Mouse (Mus musculus): ENCODE results near the gene Patz1.

Gene Patz1

GRCm38 (mm10) chr11:3292062-3292421 is 3.4 kb downstream of the Patz1 start:
- peak in 1 of 2 experiments; percentile 51 for DNase-seq (ENCODE audit: low spot score in 2 of 2)

DNA sequence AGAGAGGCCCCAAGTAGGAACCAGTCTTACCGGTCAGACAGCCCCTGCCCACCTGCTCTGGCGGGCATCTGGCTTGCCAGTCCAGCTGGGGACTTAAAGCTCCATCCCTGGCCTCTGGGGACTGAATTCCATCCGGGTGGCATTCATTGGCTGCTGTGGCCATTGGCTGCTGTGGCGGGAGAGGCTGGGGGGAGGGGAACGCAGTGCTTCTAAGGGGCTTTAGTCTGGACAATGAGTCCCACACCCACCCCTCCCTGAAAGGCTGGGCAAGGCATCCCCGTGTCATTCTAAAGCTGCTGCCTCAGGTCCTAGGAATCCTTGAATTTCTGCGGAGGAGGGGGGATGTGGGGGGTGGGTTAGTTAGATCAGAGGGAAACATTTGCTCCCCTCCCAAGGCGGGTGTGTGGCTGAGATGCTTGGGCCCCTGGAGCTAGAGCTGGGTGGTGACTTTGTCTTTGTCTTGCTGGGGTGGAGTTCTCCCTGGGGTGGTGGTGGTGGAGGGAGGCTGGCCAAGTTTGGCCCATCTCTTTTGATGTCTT is 4.1 kb downstream of the Patz1 start:
- no peak for DNase-seq (ENCODE audit: low spot score in 2 of 2)

DNA sequence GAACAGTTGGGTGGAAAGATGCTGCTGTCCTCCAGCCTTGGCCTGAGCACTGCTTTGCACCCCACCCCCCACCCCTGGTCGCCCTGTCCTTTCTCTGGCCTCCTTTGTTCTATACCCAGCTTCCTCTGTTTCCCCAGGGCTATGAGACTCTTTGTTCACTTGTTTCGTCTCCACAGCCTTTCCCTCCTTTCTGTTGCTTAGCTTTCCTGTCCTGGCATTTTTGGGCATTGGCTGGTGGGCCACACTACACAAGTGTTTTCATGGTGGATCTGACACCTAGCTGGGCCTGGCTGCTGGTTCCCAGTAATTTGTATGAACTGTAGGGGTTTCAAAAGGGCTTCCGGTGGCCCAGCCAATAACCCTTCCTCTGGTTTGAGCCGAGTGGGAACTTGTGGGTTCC is 4.7 kb downstream of the Patz1 start:
- no peak for DNase-seq (ENCODE audit: low spot score in 2 of 2)

DNA sequence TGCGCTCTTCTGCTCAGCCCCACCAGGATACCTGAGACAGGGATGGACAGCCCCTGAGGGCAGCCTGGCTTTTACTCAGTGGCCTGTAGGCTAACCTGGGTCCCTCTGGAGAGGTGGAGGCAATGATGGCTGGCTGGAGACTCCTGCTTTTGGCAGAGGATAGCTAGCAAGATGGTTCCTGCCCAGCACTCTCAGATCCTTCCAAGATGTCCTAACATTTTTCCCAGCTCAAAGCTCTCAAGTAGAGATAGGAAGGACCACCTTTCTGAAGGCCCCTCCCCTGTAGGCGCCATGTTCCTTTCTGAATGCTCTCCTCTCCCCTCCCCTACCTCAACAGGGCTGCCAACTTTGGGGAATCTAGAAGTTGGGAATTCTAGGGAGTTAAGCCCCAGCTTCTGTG is 6.0 kb downstream of the Patz1 start:
- no peak for DNase-seq (ENCODE audit: low spot score in 2 of 2)

- no peak for DNase-seq (ENCODE audit: low spot score in 2 of 2)
Measured at GRCm38 (mm10) chr11:3296056-3296455, 7.4 kb downstream of the Patz1 start.

- DNase-seq (ENCODE audit: low spot score in 2 of 2), result no peak
Measured at GRCm38 (mm10) chr11:3297871-3298812, 9.5 kb downstream of the Patz1 start.

DNA sequence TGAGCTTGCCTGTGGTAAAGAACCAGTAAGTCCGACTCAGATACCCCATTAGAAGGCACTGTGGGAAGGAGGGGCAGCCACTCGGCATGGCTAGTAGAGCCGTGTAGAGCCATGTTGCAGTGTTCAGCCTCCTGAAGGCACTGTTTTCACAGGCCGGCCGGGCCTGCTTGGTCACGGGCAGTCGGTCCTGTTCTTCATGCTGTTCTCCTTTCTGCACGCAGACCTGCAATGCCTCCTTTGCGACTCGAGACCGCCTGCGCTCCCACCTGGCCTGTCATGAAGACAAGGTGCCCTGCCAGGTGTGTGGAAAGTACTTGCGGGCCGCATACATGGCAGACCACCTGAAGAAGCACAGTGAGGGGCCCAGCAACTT is 10.1 kb downstream of the Patz1 start:
- no peak for DNase-seq (ENCODE audit: low spot score in 2 of 2)

- no peak for DNase-seq (ENCODE audit: low spot score in 2 of 2)
Measured at GRCm38 (mm10) chr11:3301075-3301474, 12.4 kb downstream of the Patz1 start.

- no peak for DNase-seq (ENCODE audit: low spot score in 2 of 2)
Measured at GRCm38 (mm10) chr11:3302385-3302784, 13.7 kb downstream of the Patz1 start.

GRCm38 (mm10) chr11:3302792-3303191 is 14.1 kb downstream of the Patz1 start:
- DNase-seq (ENCODE audit: low spot score in 2 of 2), result no peak

DNA sequence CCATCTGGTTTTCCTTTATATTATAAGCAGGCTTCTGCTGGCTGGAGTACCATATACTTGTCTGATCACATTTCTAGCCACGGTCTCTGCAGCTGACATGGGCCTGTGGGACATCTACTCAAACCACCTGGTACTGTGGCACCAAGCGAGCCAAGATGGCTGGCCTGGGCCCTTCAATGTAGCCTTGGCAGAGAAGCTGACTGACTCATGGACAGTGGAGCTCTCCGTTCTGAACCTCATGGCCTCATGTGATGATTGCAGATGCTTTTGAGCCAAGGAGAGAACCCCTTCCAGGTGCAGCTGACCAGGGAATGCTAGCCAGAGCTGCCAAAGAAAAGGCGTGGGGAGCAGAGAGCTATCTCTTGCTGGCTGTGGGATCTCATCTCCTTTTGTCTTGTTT is 17.1 kb downstream of the Patz1 start:
- no peak for DNase-seq (ENCODE audit: low spot score in 2 of 2)

DNA sequence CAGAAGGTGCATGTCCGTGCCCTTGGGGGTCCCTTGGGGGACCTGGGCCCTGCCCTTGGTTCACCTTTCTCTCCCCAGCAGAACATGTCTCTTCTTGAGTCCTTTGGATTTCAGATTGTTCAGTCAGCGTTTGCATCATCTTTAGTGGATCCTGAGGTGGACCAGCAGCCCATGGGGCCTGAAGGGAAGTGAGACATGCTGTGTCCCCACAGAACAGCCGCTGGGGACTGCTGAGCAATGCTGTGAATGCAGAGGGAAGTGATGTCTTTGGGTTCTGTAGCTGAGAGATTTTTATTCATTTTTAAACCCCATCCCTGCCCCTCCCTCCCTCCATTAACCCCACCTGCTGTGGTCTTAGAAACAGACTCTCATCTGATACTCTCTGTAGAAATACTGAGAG is 19.2 kb downstream of the Patz1 start:
- no peak for DNase-seq (ENCODE audit: low spot score in 2 of 2)

DNA sequence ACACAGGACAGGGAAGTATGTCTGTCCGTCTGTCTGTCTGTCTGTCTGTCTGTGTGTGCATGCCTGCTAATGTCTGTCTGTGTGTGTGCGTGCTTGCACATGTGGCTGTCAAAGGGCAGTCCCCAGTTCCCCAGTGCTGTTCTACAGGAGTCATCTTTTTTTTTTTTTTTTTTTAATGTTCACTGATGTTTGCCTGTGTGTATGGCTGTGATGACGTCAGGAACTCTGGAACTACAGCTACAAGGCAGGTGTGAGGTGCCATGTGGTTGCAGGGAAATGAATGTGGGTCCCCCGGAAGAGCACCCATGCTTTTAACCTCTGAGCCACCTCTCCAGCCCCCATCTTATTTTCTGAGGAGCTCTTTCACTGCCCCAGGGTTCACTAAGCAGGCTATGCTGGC is 21.2 kb downstream of the Patz1 start:
- no peak for DNase-seq (ENCODE audit: low spot score in 2 of 2)

- DNase-seq (ENCODE audit: low spot score in 2 of 2), result no peak
Measured at GRCm38 (mm10) chr11:3310789-3311585, 22.3 kb downstream of the Patz1 start.

GRCm38 (mm10) chr11:3311586-3312347 is 23.1 kb downstream of the Patz1 start:
- no peak for DNase-seq (ENCODE audit: low spot score in 2 of 2)

- no peak for DNase-seq (ENCODE audit: low spot score in 2 of 2)
Measured at GRCm38 (mm10) chr11:3313294-3313693, 24.6 kb downstream of the Patz1 start.

GRCm38 (mm10) chr11:3314148-3314547 is 25.5 kb downstream of the Patz1 start:
- DNase-seq (ENCODE audit: low spot score in 2 of 2), result peak in 1 of 2 experiments; percentile 54

DNA sequence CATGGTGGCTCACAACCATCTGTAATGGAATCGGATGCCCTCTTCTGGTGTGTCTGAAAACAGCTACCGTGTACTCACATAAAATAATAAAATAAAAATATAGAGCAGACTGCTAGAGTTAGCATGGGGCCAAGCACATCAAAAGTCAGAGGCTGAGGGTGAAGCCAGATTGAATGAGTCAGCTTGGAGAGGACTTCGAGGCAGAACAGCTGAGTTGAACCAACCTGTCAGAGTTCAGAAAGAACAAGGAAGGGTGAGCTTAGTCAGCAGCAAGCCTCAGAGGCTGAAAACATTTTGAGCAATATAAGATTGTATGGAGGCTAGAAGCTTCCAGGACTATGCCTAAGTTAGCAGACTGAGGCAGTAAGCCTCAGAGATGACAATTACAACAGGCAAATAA is 29.6 kb downstream of the Patz1 start:
- DNase-seq (ENCODE audit: low spot score in 2 of 2), result no peak

- DNase-seq (ENCODE audit: low spot score in 2 of 2), result no peak
Measured at GRCm38 (mm10) chr11:3328271-3328670, 39.6 kb downstream of the Patz1 start.

DNA sequence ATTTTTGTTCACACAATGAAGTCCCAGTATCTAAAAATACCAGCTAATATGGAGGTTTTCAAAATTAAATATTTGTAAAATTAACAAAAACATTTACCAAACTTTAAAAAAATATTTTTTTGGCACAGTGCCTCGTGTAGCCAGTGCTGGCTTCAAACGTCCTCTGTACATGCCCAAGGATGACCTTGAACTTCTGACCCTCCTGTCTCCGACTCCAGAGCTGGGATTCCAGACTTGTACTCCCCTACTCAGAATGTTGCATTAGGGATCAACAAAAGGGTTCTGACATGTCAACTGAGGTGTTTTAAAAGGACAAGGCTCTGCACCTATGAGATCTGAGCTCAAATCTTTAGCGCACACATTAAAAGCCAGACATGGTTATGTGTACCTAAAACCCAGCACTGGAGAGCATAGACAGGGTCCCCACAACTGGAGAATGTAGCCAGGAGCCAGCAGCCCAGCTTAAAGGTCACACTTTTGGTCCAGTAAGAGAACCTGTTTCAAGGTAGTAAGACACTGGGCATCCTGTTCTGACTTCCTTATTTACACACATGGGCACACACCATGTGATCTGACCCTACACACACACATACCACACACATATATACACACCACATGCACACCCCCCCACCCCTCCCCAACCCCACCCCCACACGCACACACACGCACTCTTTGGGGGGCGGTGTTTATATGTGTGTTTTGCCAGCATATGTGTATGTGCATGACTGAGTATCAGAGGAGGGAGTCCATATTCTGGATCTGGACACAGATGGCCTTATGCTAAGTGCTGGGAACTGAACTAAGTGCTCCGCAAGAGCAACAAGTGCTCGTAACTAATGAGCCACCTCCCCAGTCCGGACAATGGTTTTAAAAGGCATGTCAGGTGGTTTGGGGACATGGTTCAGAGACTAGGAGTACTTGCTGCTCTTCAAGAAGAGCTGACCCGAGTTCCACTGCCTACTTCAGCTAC is 40.4 kb downstream of the Patz1 start:
- no peak for DNase-seq (ENCODE audit: low spot score in 2 of 2)
